Mouse (Mus musculus) heart, postnatal 25 days (tissue): ENCODE data around the gene Filip1. TPM values are rescaled to one million over a fixed set of nuclear protein-coding genes. Genes with fewer than 3 reads are reported as not detected.

Experiments
- DNase-seq: peaks from one replicate; pipeline ENCODE4 v3.0.0; 2022; ENCODE audit warnings: low spot score
- intact Hi-C: fragments of 180-260 bp; cut with DNase I; formaldehyde crosslinking; loops from one replicate; pipeline ENCODE4 v1.15.1; 2025
- total RNA-seq, 2 experiments: library from RNA; stranded (reverse); gene quantifications; 2 replicates each; pipeline ENCODE4 v1.2.3; 2021

Filip1 gene
- total RNA-seq, 2 experiments from 2014 or later, result 122 to 129 TPM

DNA sequence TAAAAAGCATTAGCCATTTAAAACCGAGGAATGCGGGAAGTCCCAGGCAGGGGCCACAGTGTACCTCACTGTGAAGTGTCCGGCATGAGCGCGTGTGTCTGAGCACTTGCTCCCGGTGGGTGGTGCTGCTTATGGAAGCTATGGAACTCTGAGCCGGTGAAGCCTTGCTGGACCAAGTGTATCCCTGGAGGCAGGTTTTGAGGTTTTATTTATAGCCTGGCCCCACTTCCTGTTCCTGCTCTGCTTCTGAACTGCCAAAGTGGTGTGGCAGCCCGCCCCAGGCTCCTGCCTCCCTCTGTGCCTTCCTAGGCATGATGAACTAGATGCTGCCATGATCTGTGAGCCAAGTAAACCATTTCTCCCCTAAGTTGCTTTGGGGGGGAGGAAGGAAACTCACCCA lies 60.7 kb downstream of the Filip1 start:
- intact Hi-C loops, result no loop called here
- DNase-seq, result no peak

GRCm38 (mm10) chr9:79951339-79951738 lies 61.3 kb downstream of the Filip1 start:
- DNase-seq, result no peak
- intact Hi-C loops, result no loop called here

- no peak for DNase-seq
- intact Hi-C loops, result no loop called here
Observed at GRCm38 (mm10) chr9:79950666-79951065, 62.0 kb downstream of the Filip1 start.

GRCm38 (mm10) chr9:79950038-79950437 lies 62.6 kb downstream of the Filip1 start:
- intact Hi-C loops, result no loop called here
- no peak for DNase-seq

DNA sequence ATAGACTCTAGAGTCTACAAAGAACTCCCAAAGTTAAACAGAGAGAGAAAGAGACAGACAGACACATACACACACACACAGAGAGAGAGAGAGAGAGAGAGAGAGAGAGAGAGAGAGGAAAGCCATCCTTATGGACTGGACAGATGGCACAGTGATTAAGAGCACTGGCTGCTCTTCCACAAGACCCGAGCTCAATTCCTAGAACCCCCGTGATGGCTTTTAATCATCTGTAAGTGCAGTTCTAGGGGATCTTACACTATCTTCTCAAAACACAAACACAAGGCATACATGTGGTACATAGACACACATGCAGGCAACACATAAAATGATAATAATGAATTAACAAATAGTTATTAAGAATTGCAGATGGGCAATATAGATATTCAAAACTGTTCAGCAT lies 64.3 kb downstream of the Filip1 start:
- intact Hi-C loops, result no loop called here

DNA sequence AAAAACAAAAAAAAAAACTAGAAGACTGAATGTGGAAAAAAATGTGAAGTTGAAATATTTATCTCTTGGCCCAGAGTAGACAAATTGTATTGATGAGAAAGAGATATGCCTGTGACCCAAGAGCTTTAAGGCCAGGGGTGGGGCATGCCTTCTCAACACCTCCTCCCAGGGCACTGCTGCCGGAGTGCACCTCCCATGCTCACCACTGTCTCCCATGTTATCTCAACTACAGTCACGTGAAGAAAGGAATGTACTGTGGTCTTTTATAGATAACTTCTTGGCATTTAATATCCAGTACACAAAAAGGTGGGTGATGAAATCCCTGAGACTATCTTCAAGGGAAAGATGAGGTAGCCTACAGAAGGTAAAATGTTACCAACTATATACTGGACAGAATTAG lies 64.7 kb downstream of the Filip1 start:
- intact Hi-C loops, result no loop called here
- no peak for DNase-seq

More for the DNA sequence above, 64.3 kb downstream of the Filip1 start:
- DNase-seq, result no peak

GRCm38 (mm10) chr9:79947414-79947813 lies 65.2 kb downstream of the Filip1 start:
- intact Hi-C loops, result no loop called here

GRCm38 (mm10) chr9:79944872-79945271 lies 67.8 kb downstream of the Filip1 start:
- no peak for DNase-seq

More at GRCm38 (mm10) chr9:79947414-79947813, 65.2 kb downstream of the Filip1 start:
- no peak for DNase-seq

GRCm38 (mm10) chr9:79943986-79944385 lies 68.7 kb downstream of the Filip1 start:
- no peak for DNase-seq

More at GRCm38 (mm10) chr9:79944872-79945271, 67.8 kb downstream of the Filip1 start:
- intact Hi-C loops, result no loop called here

DNA sequence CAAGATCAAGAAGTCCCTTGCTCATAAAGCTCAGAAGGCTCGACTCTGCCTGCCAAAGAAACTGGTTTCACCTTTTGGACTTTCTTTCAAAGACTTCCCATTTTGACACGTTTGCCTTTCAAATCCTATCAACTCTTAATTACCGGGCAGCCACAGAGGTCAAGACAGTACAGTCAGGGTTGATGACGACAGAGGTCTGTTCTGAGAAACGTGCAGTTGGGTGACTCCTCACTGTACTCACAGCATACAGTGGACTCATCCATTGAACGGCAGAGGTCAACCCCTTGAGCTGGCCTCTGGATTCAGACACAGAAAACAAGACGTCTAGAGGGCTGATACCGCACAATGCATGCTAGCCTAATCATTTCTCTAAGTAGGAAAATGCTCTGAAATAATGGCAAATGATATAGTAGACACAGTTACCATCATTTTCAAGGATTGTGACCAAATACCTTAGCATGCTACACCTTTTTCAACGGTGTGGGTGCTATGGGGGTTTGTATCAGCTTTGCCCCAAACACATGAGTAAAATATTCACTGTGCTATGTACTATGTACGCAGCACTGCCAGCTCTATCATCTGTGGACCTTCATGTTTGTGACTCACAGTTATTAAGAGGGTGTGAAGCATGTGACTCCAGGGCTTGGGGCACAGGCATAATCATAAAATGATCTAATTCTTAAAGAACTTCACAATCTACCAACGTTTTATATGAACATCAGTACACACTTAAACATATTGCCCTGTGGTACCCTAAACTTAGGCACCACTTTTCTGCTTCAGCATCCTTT lies 74.0 kb downstream of the Filip1 start:
- no peak for DNase-seq
- intact Hi-C loops, result no loop called here

More at GRCm38 (mm10) chr9:79943986-79944385, 68.7 kb downstream of the Filip1 start:
- intact Hi-C loops, result no loop called here

GRCm38 (mm10) chr9:79937570-79937969 lies 75.1 kb downstream of the Filip1 start:
- DNase-seq, result no peak
- intact Hi-C loops, result no loop called here

- intact Hi-C loops, result no loop called here
- no peak for DNase-seq
Observed at GRCm38 (mm10) chr9:79932578-79932977, 80.1 kb downstream of the Filip1 start.

- DNase-seq, result no peak
- intact Hi-C loops, result no loop called here
Observed at GRCm38 (mm10) chr9:79928092-79928491, 84.6 kb downstream of the Filip1 start.

DNA sequence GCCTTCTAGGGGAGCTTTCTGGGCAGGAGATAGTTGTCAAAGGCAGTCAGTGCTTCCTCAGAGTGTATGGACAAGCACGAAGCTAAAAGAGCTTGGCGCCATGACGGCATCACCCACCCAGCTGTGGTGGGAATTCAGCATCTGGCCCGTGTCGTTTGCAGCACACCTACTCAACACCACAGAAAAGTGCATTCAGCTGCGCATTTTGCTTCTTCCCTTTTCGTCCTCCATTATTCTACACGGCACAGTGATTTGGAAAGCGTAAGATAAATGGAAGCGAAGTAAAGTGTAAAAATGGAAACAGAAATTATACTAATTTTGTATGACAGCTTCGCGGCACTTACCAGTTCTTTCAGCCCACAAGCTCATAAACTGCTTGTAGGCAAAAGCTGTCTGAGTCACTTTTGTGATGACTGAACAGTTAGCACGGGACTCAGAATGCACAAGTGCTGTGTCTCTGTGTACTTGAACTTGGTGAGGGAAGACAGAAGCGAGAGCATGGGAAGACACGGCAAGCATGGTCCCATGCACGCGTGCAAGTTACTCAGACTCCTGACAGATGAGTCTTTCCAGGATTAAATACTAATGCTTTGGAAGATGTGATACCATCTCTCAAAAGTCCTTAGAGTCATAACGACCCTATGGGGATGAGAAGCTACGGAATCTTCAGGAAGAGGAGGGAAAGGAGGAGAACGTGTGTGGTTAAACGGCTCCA lies 85.3 kb downstream of the Filip1 start:
- DNase-seq, result no peak
- intact Hi-C loops, result loop anchor here (2.0 kb wide), 1 partner anchor 49 kb away; no protein-coding TSS in a partner anchor

- intact Hi-C loops, result loop anchor here (2.0 kb wide), 1 partner anchor 50 kb away; no protein-coding TSS in a partner anchor
- no peak for DNase-seq
Observed at GRCm38 (mm10) chr9:79926464-79927155, 86.0 kb downstream of the Filip1 start.

- intact Hi-C loops, result loop anchor here (2.0 kb wide), 1 partner anchor 51 kb away; no protein-coding TSS in a partner anchor
- no peak for DNase-seq
Observed at GRCm38 (mm10) chr9:79925950-79926349, 86.7 kb downstream of the Filip1 start.

DNA sequence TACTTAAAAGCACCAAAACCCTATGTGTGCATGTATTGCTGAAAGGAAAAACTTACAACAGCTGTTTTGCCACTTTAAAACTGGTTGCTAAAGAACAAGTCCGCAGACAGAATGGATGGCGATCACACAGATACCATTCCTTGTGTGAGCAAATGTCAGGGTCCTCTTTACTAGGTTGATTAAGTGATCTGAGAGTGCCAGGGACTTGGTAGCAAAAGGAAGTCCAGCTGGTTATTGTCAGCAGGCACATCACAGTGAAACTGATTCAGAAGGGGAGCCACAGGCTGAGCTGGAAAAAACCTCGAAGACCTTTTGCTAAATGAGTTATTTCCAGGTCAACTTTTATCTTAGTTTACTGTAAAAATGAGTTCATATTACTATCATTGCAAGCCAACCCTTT lies 89.4 kb downstream of the Filip1 start:
- no peak for DNase-seq
- intact Hi-C loops, result no loop called here

GRCm38 (mm10) chr9:79922493-79922760 lies 90.2 kb downstream of the Filip1 start:
- intact Hi-C loops, result no loop called here
- no peak for DNase-seq

- no peak for DNase-seq
- intact Hi-C loops, result no loop called here
Observed at GRCm38 (mm10) chr9:79921701-79922492, 90.8 kb downstream of the Filip1 start.

- no peak for DNase-seq
- intact Hi-C loops, result no loop called here
Observed at GRCm38 (mm10) chr9:79920540-79920933, 92.1 kb downstream of the Filip1 start.
